Mouse (Mus musculus) layer of hippocampus, postnatal 25 days (tissue): Measurements from ENCODE around the gene Lgr6. TPM values are rescaled to one million over a fixed set of nuclear protein-coding genes. Genes with fewer than 3 reads are reported as not detected.

Experiments
- DNase-seq, 2 experiments: peaks; one replicate each; pipeline ENCODE4 v3.0.0; 2022; ENCODE audit warnings: mixed read lengths in 2 of 2, low spot score in 1 of 2; ENCODE audit errors: extremely low spot score in 1 of 2
- total RNA-seq, 2 experiments: library from RNA; stranded (reverse); gene quantifications; 2 replicates each; pipeline ENCODE4 v1.2.3; 2021

Gene Lgr6
- total RNA-seq, 2 experiments from 2014 or later, result 1.6 to 2.4 TPM

DNA sequence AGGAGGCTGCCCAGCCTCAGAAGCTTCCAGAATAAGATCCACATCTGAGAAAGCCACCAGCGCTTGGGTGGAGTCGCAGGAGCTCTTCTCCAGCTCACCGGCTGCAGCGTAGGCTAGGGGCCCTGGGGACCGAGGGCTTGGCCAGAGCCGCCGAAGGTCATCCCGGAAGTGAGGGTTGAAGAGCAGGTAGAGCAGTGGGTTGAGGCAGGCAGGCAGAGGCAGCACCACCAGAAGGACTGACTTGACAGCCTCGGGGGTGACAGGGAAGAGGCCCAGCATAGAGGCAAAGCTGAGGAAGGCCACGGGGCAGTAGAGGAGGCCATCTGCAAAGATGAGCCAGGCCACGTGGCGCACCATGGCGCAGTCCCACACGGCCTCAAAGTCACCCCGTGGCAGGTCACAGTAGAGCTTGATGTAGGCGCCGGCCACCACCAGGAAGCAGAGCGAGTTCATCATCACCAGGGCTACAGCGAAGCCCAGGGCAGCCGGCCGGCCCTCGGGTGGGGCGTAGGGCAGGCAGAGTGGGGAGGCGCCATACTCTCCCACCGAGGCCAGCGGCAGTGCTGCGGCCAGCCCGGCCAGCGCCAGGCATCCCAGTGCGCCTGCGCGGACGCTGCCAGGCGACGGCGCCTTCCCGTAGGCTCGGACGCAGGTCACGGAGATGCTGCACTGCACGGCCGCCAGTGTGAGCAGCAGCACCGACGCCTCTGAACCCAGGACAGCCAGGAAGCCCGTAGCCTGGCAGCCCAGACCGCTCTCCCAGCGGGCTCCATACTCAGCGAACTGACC lies 117.7 kb downstream of the Lgr6 start:
- peak; percentile 17 to 52 for DNase-seq

- DNase-seq, result no peak
Measured at GRCm38 (mm10) chr1:134972920-134973319, 132.2 kb downstream of the Lgr6 start.

GRCm38 (mm10) chr1:134965430-134965829 lies 139.6 kb downstream of the Lgr6 start:
- DNase-seq, result no peak

DNA sequence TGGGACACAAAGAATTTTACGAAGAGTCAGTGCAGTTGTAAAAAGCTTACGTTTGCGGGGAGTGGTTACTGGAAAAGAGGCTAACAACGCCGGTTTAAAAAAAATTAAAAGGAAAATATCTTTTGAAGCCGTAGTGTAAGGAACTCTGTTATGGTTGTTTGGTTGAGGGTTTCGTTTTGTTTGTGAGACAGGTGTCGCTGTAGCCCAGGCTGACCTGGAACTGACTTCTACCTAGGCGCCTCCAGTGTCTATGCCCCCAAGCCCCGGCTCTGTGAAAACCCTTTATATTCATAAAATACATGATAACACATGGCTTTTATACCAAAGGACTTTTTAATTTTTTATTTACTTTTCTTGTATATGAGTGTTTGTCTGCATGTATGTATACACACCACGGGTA lies 142.3 kb downstream of the Lgr6 start:
- no peak for DNase-seq

GRCm38 (mm10) chr1:134962053-134962803 lies 142.8 kb downstream of the Lgr6 start, which contains the start of gene Ube2t:
TSS of gene Ube2t (plus strand) at chr1:134962565.
- peak; percentile 86 for DNase-seq

GRCm38 (mm10) chr1:134960634-134961033 lies 144.4 kb downstream of the Lgr6 start:
- no peak for DNase-seq

DNA sequence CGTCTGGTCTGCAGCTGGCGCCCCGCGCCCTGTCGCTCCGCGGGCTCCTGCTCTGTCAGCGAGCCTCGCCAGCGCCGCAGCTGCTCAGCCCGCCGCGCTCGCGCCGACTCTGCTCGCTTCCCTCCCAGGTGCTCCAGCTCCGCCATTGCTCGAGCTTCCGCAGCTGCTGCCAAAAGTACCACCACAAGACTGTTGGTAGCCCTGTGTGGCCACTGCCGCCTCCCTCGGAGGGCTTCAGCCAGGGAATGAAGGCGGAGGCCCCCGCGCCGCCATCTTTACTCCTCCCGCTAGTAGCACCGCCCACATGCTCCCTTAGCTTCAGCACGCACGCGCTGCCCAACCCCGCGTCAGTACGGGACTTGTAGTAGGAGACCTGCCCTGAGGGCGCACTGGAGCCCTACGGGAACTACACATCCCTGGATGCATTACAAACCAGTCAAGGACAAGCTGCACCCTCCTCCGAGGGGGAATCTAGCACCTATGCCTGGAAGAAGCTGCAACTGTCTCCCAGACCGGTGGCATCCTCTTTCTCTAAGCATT lies 149.4 kb downstream of the Lgr6 start, which contains the start of gene Ppp1r12b:
Ppp1r12b (minus strand) TSS at position 306 of the 540 bp plus-strand sequence.
- DNase-seq, result peak; percentile 90 to 92

DNA sequence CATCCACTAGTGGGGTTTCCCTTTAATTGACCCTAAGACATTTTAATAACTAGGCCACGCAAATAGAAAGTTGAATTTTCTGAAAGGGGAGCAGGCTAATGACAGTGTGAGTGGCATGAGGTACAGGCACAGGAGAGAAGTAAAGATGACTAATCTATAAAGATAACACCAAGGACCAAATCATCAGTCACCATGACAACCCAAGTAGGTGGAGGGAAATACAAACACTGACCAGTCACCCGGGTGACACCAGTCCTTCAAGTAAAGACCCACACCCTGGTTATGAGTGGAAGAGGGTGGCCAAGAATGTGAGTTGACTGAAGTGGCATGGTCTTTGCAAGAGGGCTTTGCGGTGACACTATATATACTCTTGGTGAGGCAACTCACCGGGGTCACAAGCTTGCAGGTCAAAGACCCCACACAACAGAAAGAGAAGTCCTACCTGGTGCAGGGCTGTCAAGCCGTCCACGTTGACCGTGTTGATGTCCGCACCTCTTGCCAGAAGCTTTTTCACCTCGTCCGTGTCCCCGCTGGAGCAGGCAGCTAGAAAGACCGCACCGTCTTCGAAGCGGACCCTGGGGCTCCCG lies 149.9 kb downstream of the Lgr6 start:
- DNase-seq, result no peak

DNA sequence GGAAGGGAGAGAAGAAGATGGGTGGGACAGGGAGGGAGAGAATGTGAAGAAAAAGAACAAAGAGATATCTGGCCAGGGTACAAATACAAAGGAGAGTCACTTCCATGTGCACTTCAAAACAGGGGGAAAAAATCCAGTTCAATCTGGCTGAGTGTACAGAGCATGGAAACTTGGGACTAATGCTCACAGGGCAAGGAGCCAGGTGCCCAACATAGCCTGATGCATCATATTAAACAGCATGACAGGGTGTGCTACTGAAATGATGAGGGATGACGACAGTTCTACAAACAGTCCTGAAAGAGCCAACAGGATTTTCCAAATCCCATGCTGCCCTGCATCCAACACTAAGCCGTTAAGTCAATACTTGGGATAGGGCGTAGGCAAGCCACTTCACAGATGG lies 155.1 kb downstream of the Lgr6 start:
- DNase-seq, result no peak

DNA sequence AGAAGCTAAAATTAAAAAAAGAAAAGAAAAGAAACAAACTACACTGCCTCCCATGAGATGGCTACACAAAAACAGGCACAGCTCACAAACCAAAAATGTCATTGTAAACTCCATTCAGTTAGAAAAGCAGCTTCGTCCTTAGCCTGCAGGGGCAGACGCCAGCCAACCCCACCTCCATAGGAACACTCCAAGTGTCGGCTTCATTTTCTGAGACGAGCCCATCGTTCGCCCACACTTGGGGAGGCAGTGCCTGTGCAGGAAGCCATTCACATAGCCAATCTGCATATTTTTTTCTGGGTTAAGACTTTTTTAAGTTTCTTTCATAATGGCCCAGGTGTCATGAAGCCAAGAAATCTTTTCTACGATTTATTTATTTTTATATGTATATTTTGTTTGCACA lies 157.5 kb downstream of the Lgr6 start:
- DNase-seq, result no peak

DNA sequence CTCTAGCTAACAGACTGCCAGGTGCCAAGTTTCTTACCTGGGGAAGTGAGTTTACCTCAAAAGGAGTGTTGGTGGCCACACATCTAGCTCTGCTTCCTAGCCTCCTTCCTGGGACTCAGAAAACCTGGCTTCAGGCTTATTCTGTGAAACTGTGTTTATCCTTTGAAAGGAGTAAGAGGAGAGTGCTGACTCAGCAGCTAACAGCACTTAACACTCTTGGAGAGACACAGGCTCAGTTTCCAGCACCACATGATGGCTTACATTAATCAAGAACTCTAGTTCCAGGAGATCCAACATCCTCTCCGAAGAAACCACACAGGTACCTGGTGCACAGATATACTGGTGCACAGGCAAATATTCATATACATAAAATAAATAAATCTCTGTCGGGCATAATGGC lies 162.2 kb downstream of the Lgr6 start:
- DNase-seq, result no peak

- no peak for DNase-seq
Measured at GRCm38 (mm10) chr1:134940863-134941262, 164.2 kb downstream of the Lgr6 start.

DNA sequence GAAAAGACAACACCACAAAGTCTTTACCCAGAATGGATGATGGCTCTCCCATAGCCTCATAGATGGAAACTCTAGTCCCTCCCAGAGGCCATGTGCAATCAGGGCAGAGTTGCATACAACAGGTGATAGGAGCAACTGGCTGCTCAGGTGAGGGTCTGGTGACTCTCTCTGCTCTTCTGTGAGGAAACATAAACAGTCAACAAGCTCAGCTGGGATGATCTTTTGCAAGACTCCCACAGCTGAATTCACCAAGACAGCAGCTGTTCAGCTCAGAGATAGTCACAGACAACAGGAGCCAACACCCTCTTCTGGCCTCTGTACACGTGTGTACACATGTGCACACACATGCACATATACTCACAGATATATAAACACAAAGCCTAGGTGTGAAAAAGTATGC lies 166.8 kb downstream of the Lgr6 start:
- DNase-seq, result no peak

DNA sequence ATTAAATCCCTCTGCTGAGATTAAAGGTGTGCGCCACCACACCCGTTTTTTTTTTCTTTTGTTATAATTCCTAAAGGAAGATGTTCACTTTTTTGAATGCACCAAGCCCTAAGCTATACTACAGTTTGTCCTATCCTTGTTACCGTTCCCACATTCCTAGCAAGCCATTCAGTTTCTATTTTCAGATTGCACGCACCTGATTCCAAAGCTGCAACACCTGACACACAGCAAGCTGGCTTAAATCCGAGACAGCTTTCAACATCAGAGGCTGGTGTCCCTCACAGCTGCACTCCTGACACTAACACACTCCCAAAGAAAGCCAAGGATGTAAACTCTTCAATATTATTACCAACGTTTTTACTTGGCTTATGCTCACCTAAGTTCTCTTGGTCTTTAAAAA lies 168.7 kb downstream of the Lgr6 start:
- no peak for DNase-seq

Other genes with a start within 250 kb of the Lgr6 start
- gene Ppp1r12b, start 149.3 kb downstream of the Lgr6 start, total RNA-seq, result 10 to 100 TPM; 68.5 to 75.8 TPM
- 1 to 10 TPM; 2.0 to 2.4 TPM for gene Ube2t, start 142.7 kb downstream of the Lgr6 start, total RNA-seq
- gene Ptpn7, start 27.4 kb upstream of the Lgr6 start, total RNA-seq, result under 1 TPM in 1 of 2 experiments, not detected in 1; 0.12 TPM
- 100 to 1,000 TPM; 259 to 264 TPM for gene Arl8a, start 41.5 kb upstream of the Lgr6 start, total RNA-seq
- gene Gpr37l1, start 62.4 kb upstream of the Lgr6 start, total RNA-seq, result 100 to 1,000 TPM; 226 to 229 TPM
- gene Elf3, start 153.3 kb upstream of the Lgr6 start, total RNA-seq, result not detected
- gene Rnpep, start 178.8 kb upstream of the Lgr6 start, total RNA-seq, result 10 to 100 TPM; 51.3 to 57.3 TPM
- gene Timm17a, start 208.5 kb upstream of the Lgr6 start, total RNA-seq, result 100 to 1,000 TPM; 151 to 176 TPM
- under 1 TPM; 0.56 to 0.64 TPM for gene Lmod1, start 219.5 kb upstream of the Lgr6 start, total RNA-seq